17 mouse cellular contexts compared by ENCODE assay signal in genomic region chr8:36004387-36004786, GRCm38 (mm10).
"Had no signal": no experiment of that assay in that cellular context is flagged by ENCODE, and none has a peak within 500 bp of the region (broad histone marks: within the 10 kb centered on the region; RNA-seq: fewer than 3 reads in every experiment).

No protein-coding gene starts in this region.

- ATAC-seq: liver, postnatal 0 days; midbrain, embryonic 13.5 days; midbrain, embryonic 15.5 days had no signal

- H3K4me3 ChIP-seq: liver, embryonic 13.5 days; liver, embryonic 15.5 days; megakaryocyte, embryonic 14.5 days; midbrain, embryonic 13.5 days; midbrain, embryonic 15.5 days; neural tube, embryonic 12.5 days; stomach, embryonic 15.5 days had no signal

- H3K4me1 ChIP-seq: liver, embryonic 13.5 days; liver, embryonic 15.5 days; megakaryocyte, embryonic 14.5 days; neural tube, embryonic 12.5 days; stomach, embryonic 15.5 days had no signal

- DNase-seq: liver; liver, embryonic 13.5 days; liver, postnatal 0 days; lung, postnatal 14 days; right cerebral cortex, postnatal 14 days; thymus, adult 2 months; thymus, postnatal 25 days; thymus, postnatal 4 days had no signal

- H3K4me2 ChIP-seq: liver, embryonic 13.5 days; liver, embryonic 15.5 days; midbrain, embryonic 11.5 days; midbrain, embryonic 13.5 days; midbrain, embryonic 15.5 days; neural tube, embryonic 12.5 days; stomach, embryonic 15.5 days had no signal

- H3K9me3 ChIP-seq: liver, embryonic 13.5 days; liver, embryonic 15.5 days; midbrain, embryonic 13.5 days; midbrain, embryonic 15.5 days; neural tube, embryonic 12.5 days; stomach, embryonic 15.5 days had no signal

- H3K27me3 ChIP-seq: liver, embryonic 13.5 days; liver, embryonic 15.5 days; midbrain, embryonic 13.5 days; midbrain, embryonic 15.5 days; neural tube, embryonic 12.5 days; stomach, embryonic 15.5 days had no signal

- H3K9ac ChIP-seq: liver, embryonic 13.5 days; liver, embryonic 15.5 days; liver, postnatal 0 days; midbrain, embryonic 13.5 days; midbrain, embryonic 15.5 days; neural tube, embryonic 12.5 days; stomach, embryonic 15.5 days had no signal

- H3K36me3 ChIP-seq: liver, embryonic 13.5 days; liver, embryonic 15.5 days; midbrain, embryonic 13.5 days; midbrain, embryonic 15.5 days; neural tube, embryonic 12.5 days; stomach, embryonic 15.5 days had no signal

- H3K27ac ChIP-seq: liver, embryonic 13.5 days; liver, embryonic 15.5 days; macrophage; midbrain, embryonic 13.5 days; midbrain, embryonic 15.5 days; neural tube, embryonic 12.5 days; stomach, embryonic 15.5 days; stomach, postnatal 0 days had no signal
